Mouse (Mus musculus): Measurements from ENCODE around the gene Slc30a7.

DNA sequence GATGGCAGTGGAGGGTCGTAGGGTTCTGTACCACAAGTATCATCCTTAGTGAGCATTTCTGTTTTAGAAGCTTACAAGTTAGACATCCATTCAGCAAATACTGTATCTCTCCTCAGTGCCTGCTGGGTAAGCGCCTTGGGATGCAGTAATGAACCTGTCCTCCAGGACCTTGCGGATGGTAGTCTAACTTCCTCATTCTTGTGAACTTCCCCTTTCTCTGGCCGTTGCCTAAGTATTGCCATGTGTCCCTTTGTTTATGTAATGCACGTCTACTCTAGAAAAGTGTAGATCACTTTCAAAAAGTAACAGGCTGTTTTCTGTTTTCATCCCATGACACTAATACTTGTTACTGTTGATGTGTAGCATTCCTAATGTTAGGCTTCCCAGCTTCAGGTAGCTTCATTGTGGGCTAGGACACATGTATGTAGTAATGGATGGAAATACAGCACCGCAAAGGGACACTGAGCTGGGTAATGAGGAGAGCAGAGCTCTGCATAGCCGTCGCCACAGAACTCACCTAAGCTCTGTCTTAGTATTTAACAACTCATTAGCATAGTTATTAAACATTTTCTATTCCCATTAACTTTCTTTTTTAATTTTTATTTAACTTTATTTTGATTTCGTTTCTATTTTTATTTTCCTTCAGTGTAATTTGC, 104.8 kb downstream of the Slc30a7 start:
- TF ChIP-seq CTCF (IDR thresholded peaks at IDR 0.05; ENCODE audit: borderline replicate concordance, insufficient read depth, low read depth, low read length) (no peak), POLR2A (IDR thresholded peaks at IDR 0.05; ENCODE audit: borderline replicate concordance, insufficient read depth, low read length) (no peak)
